Mouse (Mus musculus) hindbrain, embryonic 11.5 days (tissue): ENCODE measurements around the gene Rab3gap2. TPM values are rescaled to one million over a fixed set of nuclear protein-coding genes. Genes with fewer than 3 reads are reported as not detected.

Experiments
- ATAC-seq: fragments of 200-750 bp; cut with Nextera tagmentation; 2 replicates; pipeline ENCODE4 v1.8.0; 2017; ENCODE audit warnings: mild to moderate bottlenecking, moderate TSS enrichment, moderate library complexity; ENCODE audit not compliant: low FRiP score
- DNase-seq: peaks from one replicate; pipeline ENCODE4 v3.0.0-alpha.2; 2015; ENCODE audit warnings: low spot score
- H3K27ac ChIP-seq: fragments of 300-500 bp; sonication (generic); 2 replicates; pipeline ENCODE4 v1.5.1; 2014; ENCODE audit warnings: mild to moderate bottlenecking, low read depth, low read length
- H3K27me3 ChIP-seq: fragments of 300-500 bp; sonication (generic); 2 replicates; pipeline ENCODE4 v1.6.1; 2014; ENCODE audit warnings: mild to moderate bottlenecking, low read length, moderate library complexity, mixed read lengths; ENCODE audit not compliant: control insufficient read depth, insufficient read depth
- H3K36me3 ChIP-seq: fragments of 300-500 bp; sonication (generic); 2 replicates; pipeline ENCODE4 v1.6.1; 2014; ENCODE audit warnings: mild to moderate bottlenecking, low read length, moderate library complexity, mixed read lengths; ENCODE audit not compliant: control insufficient read depth, insufficient read depth
- H3K4me1 ChIP-seq: fragments of 300-500 bp; sonication (generic); replicated peaks from 2 replicates; pipeline ENCODE4 v1.6.1; 2014; ENCODE audit warnings: low read length, mixed read lengths; ENCODE audit not compliant: control insufficient read depth, insufficient read depth
- H3K4me2 ChIP-seq: fragments of 300-500 bp; sonication (generic); replicated peaks from 2 replicates; pipeline ENCODE4 v1.6.1; 2014; ENCODE audit warnings: mild to moderate bottlenecking, low read depth, low read length
- H3K4me3 ChIP-seq: fragments of 300-500 bp; sonication (generic); 2 replicates; pipeline ENCODE4 v1.5.1; 2014; ENCODE audit warnings: low read depth, low read length
- H3K9ac ChIP-seq: fragments of 300-500 bp; sonication (generic); 2 replicates; pipeline ENCODE4 v1.6.1; 2014; ENCODE audit warnings: low read depth, low read length
- H3K9me3 ChIP-seq: fragments of 300-500 bp; sonication (generic); 2 replicates; pipeline ENCODE4 v1.6.1; 2016; ENCODE audit warnings: low read length; ENCODE audit not compliant: control insufficient read depth
- WGBS: fragments of 180-500 bp; shearing (Covaris S2); extraction: QIAGEN DNeasy Blood & Tissue Kit; methylation state at CpG from one replicate; pipeline ENCODE4 v1.1.7; 2014; 5-methylcytosine and 5-hydroxymethylcytosine counted together
- polyA plus RNA-seq: library from polyadenylated mRNA; unstranded; fragments of >200 nt; fragmentation: Nextera tagmentation; extraction: Ambion mirVana; gene quantifications from 2 replicates; pipeline ENCODE4 v1.2.1, GENCODE M21; 2014

Gene Rab3gap2
- polyA plus RNA-seq, 1 experiment from 2014 or later, result 23.6 TPM

DNA sequence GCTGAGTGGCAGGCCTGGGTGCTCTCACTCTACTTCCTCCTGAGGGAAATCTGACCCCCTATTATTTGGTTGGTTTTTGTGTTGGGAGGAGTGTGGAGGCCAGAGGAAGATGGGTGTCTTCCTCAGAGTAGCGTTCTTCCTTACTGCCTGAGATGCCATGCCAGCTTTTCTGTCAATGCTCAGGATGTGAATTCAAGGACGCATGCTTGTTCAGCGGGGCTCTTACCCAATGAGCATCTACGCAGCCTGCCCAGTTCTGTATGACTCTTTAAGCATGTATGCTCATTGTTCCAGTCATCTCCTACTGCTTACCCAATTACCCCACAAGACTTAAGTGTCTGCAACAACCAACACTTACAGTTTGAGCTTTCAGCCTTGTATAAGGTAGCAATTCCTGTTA lies 76.7 kb downstream of the Rab3gap2 start:
- H3K4me1 ChIP-seq, result no peaks in the 10 kb centered on the region
- 93% methylated on average over 4 of the region's 4 CpGs for WGBS
- H3K27ac ChIP-seq, result no peak overlapping the region
- no peak for ATAC-seq
- no peak overlapping the region for H3K4me2 ChIP-seq
- peaks cover 12% of the 10 kb centered on the region; the same call in 1 of the 2 replicates for H3K36me3 ChIP-seq
- H3K27me3 ChIP-seq, result no peaks in the 10 kb centered on the region
- no peaks in the 10 kb centered on the region for H3K9me3 ChIP-seq
- no peak overlapping the region for H3K9ac ChIP-seq
- no peak overlapping the region for H3K4me3 ChIP-seq
- no peak for DNase-seq

DNA sequence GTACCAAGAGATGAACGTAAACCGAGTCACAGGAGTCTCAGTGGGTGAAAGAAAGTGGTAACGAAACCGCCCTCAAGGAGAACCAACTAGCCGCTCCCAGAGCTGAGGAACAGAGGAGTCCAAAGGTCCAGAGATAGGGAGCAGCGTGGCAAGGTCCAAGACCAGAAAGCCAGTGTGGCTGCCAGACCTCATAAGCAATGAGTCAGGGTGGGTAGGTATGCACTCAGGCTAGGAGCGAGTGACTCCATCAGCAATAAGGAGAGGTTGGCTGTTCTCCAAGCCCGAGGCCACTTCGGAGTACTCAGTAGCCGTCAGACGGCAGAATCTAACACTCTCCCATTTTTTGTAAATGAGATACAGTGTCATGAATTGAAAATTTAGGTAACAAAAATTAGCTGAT lies 78.9 kb downstream of the Rab3gap2 start:
- no peak for ATAC-seq

DNA sequence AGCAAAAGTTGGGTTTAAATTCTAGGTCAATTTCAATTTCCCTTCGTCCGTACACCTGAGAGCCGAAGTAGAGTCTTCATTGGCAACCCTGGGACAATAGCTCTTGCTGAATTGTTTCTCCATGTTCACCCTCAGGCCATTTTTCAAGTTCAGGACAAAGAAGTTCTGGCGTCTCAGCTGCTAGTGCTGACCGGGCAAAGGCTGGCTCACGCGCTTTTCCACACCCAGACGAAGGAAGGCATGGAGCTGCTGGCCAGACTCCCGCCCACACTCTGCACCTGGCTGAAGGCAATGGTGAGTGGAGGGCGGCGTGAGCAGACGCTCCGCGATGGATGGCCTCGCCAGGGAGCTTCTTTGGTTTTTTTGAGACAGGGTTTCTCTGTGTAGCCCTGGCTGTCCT lies 79.3 kb downstream of the Rab3gap2 start:
- Histone ChIP-seq H3K36me3 (peaks cover 10% of the 10 kb centered on the region; the same call in 1 of the 2 replicates), H3K27me3 (no peaks in the 10 kb centered on the region), H3K9ac (no peak overlapping the region), H3K9me3 (no peaks in the 10 kb centered on the region), H3K27ac (no peak overlapping the region), H3K4me2 (no peak overlapping the region), H3K4me3 (no peak overlapping the region), H3K4me1 (no peaks in the 10 kb centered on the region)
- 90% methylated on average over 15 of the region's 15 CpGs for WGBS
- no peak for ATAC-seq
- DNase-seq, result no peak

More for the DNA sequence above, 78.9 kb downstream of the Rab3gap2 start:
- Histone ChIP-seq H3K9me3 (no peaks in the 10 kb centered on the region), H3K4me1 (no peaks in the 10 kb centered on the region), H3K9ac (no peak overlapping the region), H3K4me2 (no peak overlapping the region), H3K4me3 (no peak overlapping the region), H3K27ac (no peak overlapping the region), H3K27me3 (no peaks in the 10 kb centered on the region), H3K36me3 (peaks cover 12% of the 10 kb centered on the region; the same call in 1 of the 2 replicates)
- no peak for DNase-seq
- WGBS, result 94% methylated on average over 11 of the region's 11 CpGs

DNA sequence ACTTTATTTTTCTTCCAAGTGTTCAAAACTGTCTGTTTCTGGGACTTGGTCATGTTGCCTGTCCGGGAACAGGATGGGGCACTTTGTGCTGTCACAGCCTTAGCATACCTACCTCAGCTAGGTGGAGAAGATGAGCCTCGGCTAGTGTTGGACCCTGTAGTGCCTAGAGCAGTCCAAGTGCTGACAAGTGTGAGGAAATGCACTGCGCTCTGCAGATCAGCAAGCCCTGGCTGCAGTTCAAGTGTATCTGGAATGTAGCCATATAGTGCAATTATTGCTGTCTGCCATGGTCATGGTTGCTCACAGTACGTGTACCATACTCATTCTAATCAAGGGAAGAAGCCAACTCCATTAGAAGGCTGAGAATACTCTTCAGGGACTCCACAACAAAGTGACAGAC lies 80.8 kb downstream of the Rab3gap2 start:
- H3K4me3 ChIP-seq, result no peak overlapping the region
- 92% methylated on average over 4 of the region's 4 CpGs for WGBS
- H3K4me2 ChIP-seq, result no peak overlapping the region
- peaks cover 2% of the 10 kb centered on the region; the same call in 1 of the 2 replicates for H3K36me3 ChIP-seq
- no peaks in the 10 kb centered on the region for H3K9me3 ChIP-seq
- H3K9ac ChIP-seq, result no peak overlapping the region
- DNase-seq (no peak), ATAC-seq (no peak)
- no peak overlapping the region for H3K27ac ChIP-seq
- no peaks in the 10 kb centered on the region for H3K4me1 ChIP-seq
- no peaks in the 10 kb centered on the region for H3K27me3 ChIP-seq

DNA sequence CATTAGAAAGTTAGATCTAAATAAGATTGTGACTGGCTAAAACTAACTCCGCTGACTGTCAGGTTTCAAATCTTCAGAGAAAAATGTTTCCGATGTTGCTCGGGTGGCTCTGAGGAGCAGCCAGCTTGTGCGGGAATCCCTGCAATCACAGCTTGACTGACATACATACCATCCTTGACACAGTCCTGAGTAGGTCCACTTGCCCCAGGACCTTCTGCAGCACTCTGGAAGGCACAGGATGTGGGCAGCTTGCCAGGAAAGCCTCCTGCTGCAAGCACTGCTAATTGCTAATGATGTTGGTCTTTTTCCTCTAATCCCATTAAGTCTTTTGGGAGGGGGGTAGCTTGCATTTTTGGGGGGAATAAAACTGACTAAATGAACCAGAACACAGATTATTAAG lies 81.3 kb downstream of the Rab3gap2 start:
- H3K4me1 ChIP-seq, result no peaks in the 10 kb centered on the region
- DNase-seq (no peak), ATAC-seq (no peak)

DNA sequence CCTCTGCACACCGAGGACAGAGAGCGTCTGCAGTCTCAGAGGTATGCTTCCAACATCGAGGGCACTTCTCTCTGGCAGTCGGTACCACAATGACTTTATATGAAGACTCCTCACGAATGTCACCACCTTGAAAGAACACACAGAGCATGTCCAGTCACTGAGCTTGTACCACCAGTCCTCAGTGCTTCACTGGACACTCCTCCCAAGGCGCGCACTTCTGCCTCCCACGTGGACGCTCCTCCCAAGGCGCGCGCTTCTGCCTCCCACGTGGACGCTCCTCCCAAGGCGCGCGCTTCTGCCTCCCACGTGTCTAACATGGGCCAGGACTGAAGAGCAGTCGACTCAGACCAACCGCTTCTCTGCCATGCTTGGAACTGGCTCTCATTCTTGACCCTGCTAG lies 83.1 kb downstream of the Rab3gap2 start:
- no peak for ATAC-seq
- Histone ChIP-seq H3K9me3 (no peaks in the 10 kb centered on the region), H3K36me3 (no peaks in the 10 kb centered on the region; the same call in 1 of the 2 replicates), H3K27me3 (no peaks in the 10 kb centered on the region), H3K4me1 (no peaks in the 10 kb centered on the region), H3K9ac (no peak overlapping the region), H3K4me3 (no peak overlapping the region), H3K4me2 (no peak overlapping the region), H3K27ac (no peak overlapping the region)
- no peak for DNase-seq
- WGBS, result 93% methylated on average over 20 of the region's 20 CpGs

More for the DNA sequence above, 81.3 kb downstream of the Rab3gap2 start:
- H3K4me3 ChIP-seq, result no peak overlapping the region
- H3K27me3 ChIP-seq, result no peaks in the 10 kb centered on the region
- 95% methylated on average over 4 of the region's 4 CpGs for WGBS
- H3K9ac ChIP-seq, result no peak overlapping the region
- no peaks in the 10 kb centered on the region for H3K9me3 ChIP-seq
- H3K27ac ChIP-seq, result no peak overlapping the region
- H3K4me2 ChIP-seq, result no peak overlapping the region
- peaks cover 2% of the 10 kb centered on the region; the same call in 1 of the 2 replicates for H3K36me3 ChIP-seq

DNA sequence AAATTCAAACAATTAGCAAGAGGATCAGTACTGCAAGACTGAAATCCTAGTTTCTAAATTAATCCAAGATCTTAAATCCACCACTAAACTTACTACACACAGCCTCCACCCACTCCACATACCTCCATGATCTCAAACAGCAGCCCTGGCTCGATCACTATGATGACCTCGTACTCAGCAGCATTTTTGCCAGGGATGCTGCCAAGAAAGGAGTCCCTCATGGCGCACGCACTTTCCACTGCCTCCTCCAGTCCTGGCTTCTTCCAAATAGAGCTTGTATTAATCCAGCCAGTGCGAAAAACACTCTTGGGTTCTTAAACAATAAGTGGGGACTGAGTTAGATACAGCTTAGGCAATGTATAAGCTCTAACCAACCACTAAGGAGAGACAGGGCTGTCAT lies 85.3 kb downstream of the Rab3gap2 start:
- Histone ChIP-seq H3K36me3 (no peaks in the 10 kb centered on the region; the same call in 1 of the 2 replicates), H3K27me3 (no peaks in the 10 kb centered on the region), H3K4me2 (no peak overlapping the region), H3K4me3 (no peak overlapping the region), H3K4me1 (no peaks in the 10 kb centered on the region), H3K9me3 (no peaks in the 10 kb centered on the region), H3K27ac (no peak overlapping the region), H3K9ac (no peak overlapping the region)
- ATAC-seq (no peak), DNase-seq (no peak)
- 91% methylated on average over 5 of the region's 5 CpGs for WGBS

DNA sequence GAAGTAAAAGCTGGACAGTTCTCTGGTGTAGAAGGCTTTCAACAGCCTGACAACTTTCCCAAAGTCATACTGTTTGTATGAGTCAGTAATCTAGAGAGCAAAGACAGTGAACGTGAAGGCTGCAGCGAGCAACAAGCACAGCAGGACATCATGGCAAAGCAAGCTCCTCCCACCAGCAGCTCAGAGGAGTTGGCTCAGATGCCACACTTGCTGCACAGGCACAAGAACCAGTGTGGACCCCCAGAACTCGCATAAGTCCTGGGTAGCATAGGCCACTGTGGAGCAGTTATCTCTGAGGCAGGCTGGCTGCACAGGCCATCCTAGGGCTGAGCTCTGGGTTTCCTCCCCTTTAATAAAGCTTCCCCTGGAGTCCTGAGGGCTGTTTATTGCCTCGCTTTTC lies 87.4 kb downstream of the Rab3gap2 start:
- 81% methylated on average over 4 of the region's 4 CpGs for WGBS
- no peaks in the 10 kb centered on the region for H3K9me3 ChIP-seq
- ATAC-seq, result no peak
- no peak overlapping the region for H3K27ac ChIP-seq
- no peak overlapping the region for H3K4me3 ChIP-seq
- no peak overlapping the region for H3K9ac ChIP-seq
- H3K27me3 ChIP-seq, result no peaks in the 10 kb centered on the region
- H3K36me3 ChIP-seq, result no peaks in the 10 kb centered on the region; the same call in 1 of the 2 replicates
- no peak for DNase-seq
- H3K4me2 ChIP-seq, result no peak overlapping the region
- H3K4me1 ChIP-seq, result no peaks in the 10 kb centered on the region

DNA sequence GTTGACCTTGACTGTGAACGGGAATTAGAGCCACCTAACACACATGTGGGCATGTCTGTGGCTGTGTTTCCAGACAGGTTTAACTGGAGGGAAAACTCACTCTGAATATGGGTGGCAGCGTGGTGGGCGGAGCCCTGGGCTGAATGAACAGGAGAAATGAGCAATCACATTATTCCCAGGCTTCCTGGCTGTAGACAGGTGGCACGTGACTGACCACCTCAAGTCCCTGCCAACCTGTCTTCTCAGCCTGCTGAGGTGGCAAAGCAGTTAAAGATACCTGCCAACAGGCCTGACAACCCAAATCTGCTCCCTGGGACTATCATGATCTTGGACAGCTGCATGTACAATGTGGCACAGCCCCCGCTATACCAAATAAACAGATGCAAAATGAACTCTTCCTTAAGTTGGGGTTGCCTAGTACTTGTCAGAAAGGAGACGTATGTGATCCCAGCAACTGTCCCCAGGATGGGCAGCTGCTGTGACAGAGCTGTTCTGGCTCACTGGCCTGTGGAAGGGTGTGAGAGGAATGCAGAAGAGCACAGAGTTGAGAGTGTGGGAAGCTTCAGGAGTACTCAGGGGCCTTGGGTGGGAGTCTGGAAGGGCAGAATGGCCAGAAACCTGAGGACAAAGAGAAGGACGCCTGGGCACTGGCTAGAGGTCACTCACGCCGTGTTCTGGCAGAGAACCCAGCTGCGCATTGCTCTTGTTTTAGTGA lies 88.9 kb downstream of the Rab3gap2 start:
- no peak overlapping the region for H3K4me3 ChIP-seq
- no peak overlapping the region for H3K4me2 ChIP-seq
- H3K9me3 ChIP-seq, result no peaks in the 10 kb centered on the region
- H3K36me3 ChIP-seq, result no peaks in the 10 kb centered on the region; the same call in 1 of the 2 replicates
- no peak overlapping the region for H3K27ac ChIP-seq
- DNase-seq, result no peak
- ATAC-seq, result no peak
- H3K9ac ChIP-seq, result no peak overlapping the region
- no peaks in the 10 kb centered on the region for H3K27me3 ChIP-seq
- no peaks in the 10 kb centered on the region for H3K4me1 ChIP-seq
- 91% methylated on average over 10 of the region's 10 CpGs for WGBS
